Mouse (Mus musculus) heart, postnatal 14 days (tissue): Measurements from ENCODE around the gene Cntnap2. TPM values are rescaled to one million over a fixed set of nuclear protein-coding genes. Genes with fewer than 3 reads are reported as not detected.
"Not testable (repeated sequence)": the region's sequence is repeated elsewhere in the genome, so short reads cannot be mapped to it uniquely, and the experiment has no call there.

ENCODE experiments used
- DNase-seq, 2 experiments: peaks; one replicate each; pipeline ENCODE4 v3.0.0; 2021 to 2022
- intact Hi-C: fragments of 180-260 bp; cut with DNase I; formaldehyde crosslinking; loops from one replicate; pipeline ENCODE4 v1.15.1; 2025
- total RNA-seq, 2 experiments: library from RNA; stranded (reverse); gene quantifications; 2 replicates each; pipeline ENCODE4 v1.2.3; 2021

Gene Cntnap2
- total RNA-seq, 2 experiments from 2014 or later: not detected

GRCm38 (mm10) chr6:47197570-47197969, 2138.4 kb downstream of the Cntnap2 start:
- intact Hi-C loops: no loop called here

DNA sequence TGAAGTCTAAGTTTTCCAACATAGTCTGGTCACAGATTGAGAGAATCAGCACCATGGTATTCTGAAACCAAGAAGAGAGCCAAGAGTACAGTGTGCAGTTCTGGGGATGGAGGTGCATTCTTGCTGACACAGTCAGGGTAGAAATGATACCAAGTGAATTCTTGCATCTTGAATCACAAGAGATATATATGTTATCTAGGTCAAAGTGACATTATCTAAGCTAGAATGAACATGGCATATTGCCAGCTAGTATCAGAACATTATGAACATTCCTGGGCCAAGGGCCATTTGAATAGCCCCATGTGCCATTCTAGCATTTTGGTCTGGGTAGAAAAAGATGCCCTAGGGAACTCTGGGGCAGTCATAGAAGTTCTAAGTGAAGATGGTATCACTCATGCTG, 2141.5 kb downstream of the Cntnap2 start:
- intact Hi-C loops: no loop called here
- DNase-seq: no peak

More at GRCm38 (mm10) chr6:47197570-47197969, 2138.4 kb downstream of the Cntnap2 start:
- no peak for DNase-seq

DNA sequence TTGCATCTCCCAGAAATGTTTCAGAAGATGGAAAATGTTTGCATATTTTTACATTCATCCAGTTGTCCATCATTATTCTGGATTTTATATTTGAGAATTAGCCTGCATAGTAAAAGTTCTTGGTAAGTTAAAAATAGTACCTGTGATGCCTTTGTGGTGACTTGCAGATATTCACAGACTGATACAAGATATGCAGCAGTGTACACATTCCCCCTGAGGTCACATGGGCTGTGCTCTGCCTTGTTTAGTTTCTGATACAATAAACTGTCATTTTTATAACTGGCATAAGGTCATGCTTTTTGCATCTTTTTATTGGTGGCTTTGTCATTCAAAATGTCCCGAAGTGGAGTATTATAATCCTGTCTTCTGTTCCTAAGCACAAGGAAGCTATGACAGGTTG, 2148.9 kb downstream of the Cntnap2 start:
- DNase-seq: no peak
- intact Hi-C loops: no loop called here

DNA sequence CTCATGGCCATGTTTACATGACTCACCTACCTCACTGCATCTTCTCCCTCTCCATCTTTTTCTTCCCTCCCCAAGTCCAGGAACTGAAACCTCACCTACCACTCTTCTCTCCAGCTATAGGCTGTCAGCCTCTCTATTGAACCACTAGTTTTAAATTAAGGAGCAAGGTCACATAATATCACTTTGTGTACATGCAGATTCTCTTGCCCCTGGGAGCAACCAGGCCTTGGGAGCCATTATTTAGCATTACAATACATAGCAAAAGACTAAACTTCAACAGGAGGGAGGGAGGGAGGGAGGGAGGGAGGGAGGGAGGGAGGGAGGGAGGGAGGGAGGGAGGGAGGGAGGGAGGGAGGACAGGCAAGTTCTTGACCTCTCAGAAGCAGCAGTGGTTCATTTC, 2155.6 kb downstream of the Cntnap2 start:
- no peak for DNase-seq
- intact Hi-C loops: no loop called here

DNA sequence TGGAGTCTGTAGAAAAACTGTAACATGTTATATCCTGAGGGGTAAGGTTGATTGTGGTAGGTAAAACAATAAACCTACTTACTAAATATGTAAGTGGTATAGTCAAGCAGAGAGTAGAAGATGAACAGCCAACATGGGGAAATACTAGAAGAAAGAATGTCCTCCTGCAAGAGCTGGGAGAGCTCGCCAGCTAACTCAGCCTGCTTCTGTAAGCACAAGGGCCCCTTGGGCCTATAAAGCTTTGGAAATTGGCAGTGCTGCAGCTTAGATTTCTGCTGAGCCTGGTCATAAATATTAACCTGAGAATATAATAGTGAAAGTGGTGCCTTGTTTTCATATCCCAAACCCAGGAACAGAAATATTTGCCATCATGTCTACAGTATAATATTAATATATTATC, 2164.4 kb downstream of the Cntnap2 start:
- DNase-seq, intact Hi-C loops: not testable (repeated sequence)

- DNase-seq, intact Hi-C loops: not testable (repeated sequence)
These were observed 2166.2 kb downstream of the Cntnap2 start for GRCm38 (mm10) chr6:47225391-47225790.

DNA sequence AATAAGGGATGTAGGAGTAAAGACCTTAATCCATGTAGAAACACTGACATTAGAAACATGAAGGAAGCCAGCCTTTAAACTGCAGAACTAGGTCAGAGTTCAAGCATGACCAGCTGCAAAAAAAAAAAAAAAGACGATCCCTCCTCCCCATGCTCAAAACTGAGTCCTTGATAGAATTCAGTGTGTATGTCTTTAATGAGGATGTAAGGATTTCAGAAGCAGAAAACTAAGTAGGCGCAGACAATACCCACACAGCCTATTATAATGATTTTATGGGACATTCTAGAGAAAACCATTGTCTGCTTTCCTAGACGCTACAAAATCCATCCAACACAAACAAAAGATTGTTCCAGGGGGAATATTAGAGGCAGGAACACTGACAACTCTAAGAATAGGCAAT, 2168.4 kb downstream of the Cntnap2 start:
- intact Hi-C loops: no loop called here
- DNase-seq: no peak

DNA sequence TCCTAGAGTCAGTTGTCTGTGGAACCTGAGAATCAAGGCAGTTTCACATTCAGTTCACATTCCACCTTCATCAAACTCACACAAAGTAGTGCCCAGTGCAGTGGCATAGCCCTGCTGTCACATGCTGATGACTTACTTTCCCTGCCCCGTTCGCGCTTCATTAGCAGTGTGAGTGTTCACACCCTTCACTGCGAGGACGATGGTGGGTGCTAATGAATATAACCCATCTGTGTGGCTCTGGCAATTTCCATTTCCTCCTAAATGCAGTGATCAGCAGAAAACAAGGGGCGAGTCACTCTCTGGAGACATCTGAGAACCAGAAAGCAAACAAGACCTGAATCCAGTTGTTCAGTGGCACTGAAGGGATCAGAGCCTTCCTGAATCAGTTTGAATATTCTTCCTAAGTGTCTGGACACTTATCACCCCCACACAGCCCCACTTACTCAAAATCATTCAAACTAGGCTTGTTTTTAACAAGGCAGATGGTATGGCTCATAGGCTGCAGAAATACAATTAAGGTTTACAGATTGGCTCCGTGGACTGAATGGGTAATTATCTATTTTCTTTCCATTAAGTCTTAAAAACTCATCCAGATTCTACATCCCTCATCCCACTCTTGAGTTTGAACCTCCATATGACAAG, 2169.6 kb downstream of the Cntnap2 start:
- intact Hi-C loops: no loop called here
- no peak for DNase-seq

- intact Hi-C loops: no loop called here
- DNase-seq: no peak
These were observed 2172.4 kb downstream of the Cntnap2 start for GRCm38 (mm10) chr6:47231513-47231912.

DNA sequence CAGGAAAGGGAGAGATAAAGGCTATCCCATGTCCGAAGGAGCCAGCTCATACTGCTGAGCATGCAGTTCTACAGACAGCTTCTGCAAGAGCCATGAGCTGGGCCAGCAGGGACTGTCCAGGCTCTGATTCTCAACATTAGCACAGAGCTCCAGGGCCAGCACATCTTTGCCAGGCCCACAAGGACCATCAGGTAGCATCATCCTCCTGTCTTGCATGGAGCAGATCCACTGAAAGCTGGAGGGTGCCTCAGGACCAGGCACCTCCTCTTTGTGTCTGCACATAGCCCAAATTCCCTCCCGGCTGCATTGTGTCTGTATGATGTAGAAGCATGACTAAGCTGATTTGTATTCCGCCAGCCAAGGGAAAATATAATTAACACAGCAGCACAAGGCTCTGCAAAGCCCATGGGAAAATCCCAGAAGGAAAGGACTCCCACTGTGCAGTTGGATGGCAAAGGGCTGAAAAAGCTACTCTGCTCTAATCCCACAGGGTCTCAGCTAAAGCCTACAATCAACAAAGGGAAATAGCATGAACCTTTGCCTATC, 2180.3 kb downstream of the Cntnap2 start:
- intact Hi-C loops: no loop called here
- DNase-seq: no peak

- intact Hi-C loops: no loop called here
These were observed 2182.2 kb downstream of the Cntnap2 start for GRCm38 (mm10) chr6:47241379-47241778.

GRCm38 (mm10) chr6:47243863-47244606, 2184.9 kb downstream of the Cntnap2 start:
- no peak for DNase-seq
- intact Hi-C loops: no loop called here

More at GRCm38 (mm10) chr6:47241379-47241778, 2182.2 kb downstream of the Cntnap2 start:
- DNase-seq: no peak

- no peak for DNase-seq
- intact Hi-C loops: no loop called here
These were observed 2185.5 kb downstream of the Cntnap2 start for GRCm38 (mm10) chr6:47244642-47245041.

DNA sequence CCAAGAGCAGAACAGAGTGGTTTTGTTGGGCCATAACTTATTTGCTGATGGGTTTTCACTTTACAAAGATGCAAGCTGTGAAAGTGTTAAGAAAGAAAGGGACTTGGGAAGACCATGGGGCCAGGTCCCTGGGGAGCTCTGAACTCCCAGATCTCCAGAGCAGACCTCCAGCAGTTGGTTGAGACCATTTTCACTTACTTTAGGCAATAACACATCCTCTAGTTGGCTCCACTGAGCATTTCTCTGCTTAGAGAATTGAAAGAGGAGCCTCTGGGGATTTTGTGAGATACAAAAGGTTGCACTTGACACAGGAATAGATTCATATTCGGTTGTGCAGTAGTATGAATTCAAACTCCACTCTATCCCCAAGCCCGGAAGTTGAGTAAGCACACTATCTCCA, 2196.1 kb downstream of the Cntnap2 start:
- intact Hi-C loops: no loop called here
- DNase-seq: no peak

DNA sequence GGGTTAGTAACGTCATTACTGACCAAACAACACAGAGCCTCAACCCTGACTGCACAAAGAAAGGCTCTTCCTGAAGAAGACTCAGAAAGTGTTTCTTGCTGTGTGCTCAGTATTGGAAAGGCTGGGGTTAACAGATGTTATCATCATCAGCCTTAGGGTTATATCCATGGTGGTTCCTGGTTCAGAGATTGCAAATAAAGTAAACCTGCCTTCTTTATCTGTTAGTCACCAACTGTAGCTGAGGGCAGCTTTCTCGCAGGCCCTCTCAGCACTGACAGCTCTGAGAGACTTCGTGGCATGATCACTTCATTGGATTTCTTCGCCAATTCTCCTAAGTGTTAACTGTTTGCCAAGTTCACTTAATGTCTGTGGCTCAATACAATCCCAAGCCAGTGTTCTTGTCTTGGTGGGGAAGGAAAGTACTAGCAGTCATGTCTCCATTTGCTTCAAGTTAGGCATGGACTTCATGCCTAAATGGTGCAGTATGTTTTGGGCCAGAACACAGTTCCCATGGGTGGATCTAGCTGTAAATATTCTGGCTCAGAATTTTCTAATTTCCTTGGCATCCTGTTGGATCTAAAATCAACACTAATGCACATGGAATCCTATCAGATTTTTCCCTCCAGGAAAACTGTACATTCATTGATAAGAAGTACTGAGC, 2197.2 kb downstream of the Cntnap2 start:
- intact Hi-C loops: no loop called here
- DNase-seq: no peak

- no peak for DNase-seq
- intact Hi-C loops: no loop called here
These were observed 2197.9 kb downstream of the Cntnap2 start for GRCm38 (mm10) chr6:47256918-47257506.

GRCm38 (mm10) chr6:47259626-47260114, 2200.5 kb downstream of the Cntnap2 start:
- intact Hi-C loops: no loop called here
- DNase-seq: no peak

DNA sequence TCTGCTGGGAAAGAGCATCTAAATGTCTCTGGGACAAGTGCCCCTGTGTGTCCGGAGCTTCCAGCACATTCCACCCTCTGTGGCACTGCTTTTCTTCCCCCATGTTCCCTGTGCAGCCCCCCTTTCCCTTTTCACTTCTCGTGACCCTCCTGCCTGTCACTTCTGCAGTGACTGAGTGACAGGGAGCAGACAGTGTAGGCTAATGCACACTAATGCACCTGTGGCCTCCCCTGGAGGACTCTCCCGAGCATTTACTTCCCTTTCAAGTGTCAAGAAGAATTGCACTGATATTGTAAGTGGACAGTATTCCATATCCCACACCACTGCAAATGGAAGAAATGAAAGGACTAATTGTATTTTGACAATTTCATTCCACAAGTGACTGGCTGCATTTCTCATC, 2208.1 kb downstream of the Cntnap2 start:
- intact Hi-C loops: no loop called here
- DNase-seq: no peak

- intact Hi-C loops: no loop called here
- no peak for DNase-seq
These were observed 2210.3 kb downstream of the Cntnap2 start for GRCm38 (mm10) chr6:47269455-47269854.

GRCm38 (mm10) chr6:47271576-47271975, 2212.4 kb downstream of the Cntnap2 start:
- DNase-seq: no peak
- intact Hi-C loops: no loop called here
